Mouse (Mus musculus): ENCODE measurements around the gene Ccdc186. TPM values are rescaled to one million over a fixed set of nuclear protein-coding genes. Genes with fewer than 3 reads are reported as not detected.
"Not testable (repeated sequence)": the region's sequence is repeated elsewhere in the genome, so short reads cannot be mapped to it uniquely, and the experiment has no call there.

Ccdc186 gene
- total RNA-seq, 2 experiments from 2014 or later = 21.2 to 27.3 TPM

DNA sequence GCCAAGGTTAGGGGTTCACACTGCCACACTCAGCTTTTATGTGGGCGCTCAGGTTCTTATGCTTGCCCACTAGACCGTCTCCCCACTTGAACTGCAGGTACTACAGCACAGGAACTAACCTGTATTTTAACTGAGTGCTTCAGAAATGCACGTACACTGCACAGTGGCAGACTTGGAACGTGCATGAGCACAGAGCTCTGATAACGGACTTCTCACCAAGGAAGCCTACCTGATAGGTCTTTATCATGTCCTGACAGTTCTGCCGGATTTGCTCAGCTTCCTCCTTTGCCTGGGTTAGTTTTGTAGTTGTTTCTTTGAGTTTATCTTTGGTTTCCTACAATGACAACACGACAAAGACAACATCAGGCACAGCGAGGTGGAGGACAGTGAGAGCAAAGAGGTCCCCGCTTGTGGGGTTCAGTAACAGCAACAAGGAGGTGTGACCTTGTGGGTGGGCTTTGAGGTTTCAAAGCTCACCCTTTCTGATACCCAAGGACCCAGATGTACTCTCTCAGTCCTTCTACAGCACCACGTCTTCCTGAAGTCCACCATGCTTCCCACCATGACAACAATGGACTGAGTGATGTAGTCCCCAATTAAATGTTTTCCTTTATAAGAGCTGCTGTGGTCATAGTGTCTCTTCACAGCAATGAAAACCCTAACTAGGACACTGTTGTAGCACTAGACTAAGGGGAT is 20.2 kb downstream of the Ccdc186 start:
- no peak for DNase-seq (ENCODE audit: low spot score in 2 of 2)

DNA sequence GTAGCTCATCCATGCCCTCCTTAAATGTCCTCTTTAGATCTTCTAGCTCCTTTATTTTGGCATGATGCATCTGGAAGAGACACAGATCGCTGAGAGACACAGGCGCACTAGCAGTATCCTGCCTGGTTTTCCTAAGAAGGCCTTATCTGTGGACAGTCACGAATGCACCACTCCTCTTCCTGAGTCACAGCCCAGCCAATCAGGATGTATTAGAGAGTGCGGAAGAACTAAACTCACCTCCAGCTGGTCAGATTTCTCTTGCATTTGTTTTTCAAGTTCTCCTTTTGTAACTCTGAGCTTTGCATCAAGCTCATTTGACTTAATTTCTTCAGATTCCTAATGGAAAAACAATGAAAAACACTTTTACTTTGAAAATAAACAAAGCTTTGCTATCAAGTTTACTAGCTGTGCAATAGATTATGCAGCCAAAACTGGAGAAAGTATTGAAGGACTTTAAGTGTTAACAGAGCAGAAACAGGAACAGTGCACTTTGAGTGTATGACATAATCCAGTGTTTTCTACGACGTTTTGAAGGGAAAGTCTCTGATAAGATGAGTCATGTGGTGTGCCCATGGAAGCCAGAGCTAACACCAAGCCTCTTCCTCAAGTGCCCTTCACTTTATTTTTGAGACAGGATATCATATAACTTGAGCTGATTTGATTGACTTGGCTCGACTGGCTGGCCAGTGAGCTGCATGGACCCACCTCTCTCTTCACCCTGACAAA is 20.9 kb downstream of the Ccdc186 start:
- no peak for DNase-seq (ENCODE audit: low spot score in 2 of 2)

- DNase-seq (ENCODE audit: low spot score in 2 of 2) = no peak
Observed at GRCm38 (mm10) chr19:56800226-56800625, 21.8 kb downstream of the Ccdc186 start.

- no peak for DNase-seq (ENCODE audit: low spot score in 2 of 2)
Observed at GRCm38 (mm10) chr19:56797376-56797775, 24.6 kb downstream of the Ccdc186 start.

- no peak for DNase-seq (ENCODE audit: low spot score in 2 of 2)
Observed at GRCm38 (mm10) chr19:56788952-56789351, 33.0 kb downstream of the Ccdc186 start.

DNA sequence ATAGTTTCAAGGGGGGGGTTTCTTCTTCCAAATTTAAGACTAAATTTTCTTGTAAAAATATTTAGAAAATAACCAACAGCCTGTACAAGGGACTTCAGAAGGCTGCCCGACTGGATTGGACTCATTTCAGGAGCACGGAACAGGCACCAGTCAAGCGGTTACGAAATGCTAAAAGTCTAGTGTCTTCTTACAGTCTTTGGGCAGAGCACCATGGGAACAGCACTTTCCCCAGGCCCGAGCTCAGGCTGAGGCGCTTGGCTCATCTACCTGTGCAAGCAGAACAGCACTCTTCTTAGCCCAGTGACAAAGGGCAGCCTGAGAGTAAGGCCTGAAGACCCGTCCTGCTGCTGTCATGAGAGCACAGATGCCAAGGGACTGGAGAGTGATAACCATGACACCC is 34.1 kb downstream of the Ccdc186 start:
- no peak for DNase-seq (ENCODE audit: low spot score in 2 of 2)

GRCm38 (mm10) chr19:56778532-56778931 is 43.5 kb downstream of the Ccdc186 start:
- DNase-seq (ENCODE audit: low spot score in 2 of 2) = not testable (repeated sequence)

GRCm38 (mm10) chr19:56776719-56777382 is 45.1 kb downstream of the Ccdc186 start:
- DNase-seq (ENCODE audit: low spot score in 2 of 2) = no peak

GRCm38 (mm10) chr19:56775893-56776718 is 45.9 kb downstream of the Ccdc186 start:
- DNase-seq (ENCODE audit: low spot score in 2 of 2) = no peak

DNA sequence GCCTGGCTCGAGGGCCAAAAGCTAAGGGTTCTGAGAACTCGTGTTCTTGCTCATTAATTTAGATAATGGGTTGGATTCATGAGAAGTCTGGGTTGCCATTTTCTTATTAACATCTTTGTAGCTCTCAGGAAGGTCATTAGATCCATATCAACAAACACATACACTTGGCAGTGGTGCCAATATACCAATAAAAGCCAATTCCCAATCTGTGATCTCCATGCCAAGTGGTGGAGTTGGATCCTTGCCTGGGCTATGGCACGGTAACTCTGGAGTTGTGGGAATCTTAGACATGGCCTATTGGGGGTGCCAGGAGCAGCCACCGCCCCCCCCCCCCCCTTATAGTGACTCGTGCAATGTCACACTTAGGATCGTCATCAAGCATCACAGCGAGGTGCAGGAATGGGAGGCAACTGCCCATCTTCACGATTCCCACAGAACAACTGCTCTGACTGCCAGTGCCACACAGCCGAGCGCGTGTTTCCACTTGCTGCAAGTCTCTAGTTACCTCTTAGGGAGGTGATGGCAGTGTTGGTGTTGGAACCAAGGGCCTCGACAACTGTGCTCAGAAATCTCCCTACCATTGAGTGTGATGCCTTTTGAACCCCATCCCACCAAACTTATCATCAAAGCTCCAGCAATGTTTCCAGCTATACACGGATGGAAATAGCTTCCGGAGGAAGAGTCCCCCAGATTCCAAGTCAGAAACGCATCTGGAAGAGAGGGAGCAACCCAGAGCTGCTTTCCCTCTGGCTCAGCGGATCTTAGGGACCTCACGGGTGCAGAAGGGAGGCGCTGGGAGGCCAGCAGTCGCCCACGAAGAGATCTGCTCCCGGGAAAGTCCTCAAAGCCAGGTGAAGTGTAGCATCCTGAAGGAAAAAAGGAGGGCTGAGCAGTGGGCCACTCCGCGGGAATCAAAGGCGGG is 46.8 kb downstream of the Ccdc186 start:
- no peak for DNase-seq (ENCODE audit: low spot score in 2 of 2)

- DNase-seq (ENCODE audit: low spot score in 2 of 2) = no peak
Observed at GRCm38 (mm10) chr19:56774408-56774962, 47.5 kb downstream of the Ccdc186 start.

DNA sequence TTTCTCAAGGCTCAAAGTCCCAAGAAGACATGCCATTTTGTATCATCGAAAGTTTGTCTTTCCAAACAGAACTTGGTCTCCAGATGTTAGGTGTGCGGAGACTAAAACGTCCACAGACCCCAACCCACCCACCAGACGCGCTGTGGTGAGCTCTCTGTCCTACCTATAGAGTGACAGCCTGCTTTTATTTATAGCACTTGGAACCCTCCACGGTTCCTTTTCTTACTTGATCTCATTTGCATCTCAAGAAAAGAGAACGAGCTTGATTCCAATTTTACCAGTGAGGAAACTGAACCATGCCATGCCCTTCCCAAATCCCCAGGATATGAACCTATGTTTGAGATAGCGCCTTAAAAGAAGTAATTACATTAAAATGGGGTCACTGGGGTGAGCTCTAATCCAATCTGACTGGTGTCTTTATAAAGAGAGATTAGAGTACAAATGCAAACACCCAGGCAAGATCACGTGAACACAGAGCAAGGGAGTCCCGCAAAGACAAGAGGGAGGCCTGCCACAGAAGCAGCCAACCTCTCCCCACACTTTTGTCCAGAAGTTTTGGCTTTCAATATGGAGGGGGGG is 48.5 kb downstream of the Ccdc186 start:
- no peak for DNase-seq (ENCODE audit: low spot score in 2 of 2)

- DNase-seq (ENCODE audit: low spot score in 2 of 2) = no peak
Observed at GRCm38 (mm10) chr19:56772158-56772557, 49.8 kb downstream of the Ccdc186 start.

DNA sequence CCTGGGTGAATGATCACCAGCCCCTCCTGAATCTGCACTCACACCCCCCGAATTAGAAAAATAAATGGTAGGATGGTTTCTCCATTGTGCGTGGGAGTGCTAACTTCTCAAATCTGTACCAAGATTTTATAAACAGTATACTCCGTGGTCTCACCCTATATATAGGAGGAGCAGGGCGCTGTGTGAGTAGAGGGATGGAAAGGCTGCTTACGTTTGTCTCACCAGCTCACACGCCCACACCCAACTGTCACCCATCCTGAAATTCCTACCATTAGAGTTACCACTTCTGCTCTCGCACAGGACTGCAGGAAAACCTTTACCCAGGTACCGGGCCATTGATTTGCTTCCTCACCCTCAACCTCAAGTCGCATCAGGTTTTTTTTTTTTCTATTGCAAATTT is 53.0 kb downstream of the Ccdc186 start:
- no peak for DNase-seq (ENCODE audit: low spot score in 2 of 2)

- DNase-seq (ENCODE audit: low spot score in 2 of 2) = no peak
Observed at GRCm38 (mm10) chr19:56762686-56763085, 59.3 kb downstream of the Ccdc186 start.

- DNase-seq (ENCODE audit: low spot score in 2 of 2) = no peak
Observed at GRCm38 (mm10) chr19:56761727-56762126, 60.3 kb downstream of the Ccdc186 start.

- DNase-seq (ENCODE audit: low spot score in 2 of 2) = no peak
Observed at GRCm38 (mm10) chr19:56761096-56761495, 60.9 kb downstream of the Ccdc186 start.

- DNase-seq (ENCODE audit: low spot score in 2 of 2) = peak in 1 of 2 experiments; percentile 37
Observed at GRCm38 (mm10) chr19:56760306-56760940, 61.6 kb downstream of the Ccdc186 start.

GRCm38 (mm10) chr19:56759740-56760139 is 62.2 kb downstream of the Ccdc186 start:
- DNase-seq (ENCODE audit: low spot score in 2 of 2) = no peak
